In the genomic region with DNA sequence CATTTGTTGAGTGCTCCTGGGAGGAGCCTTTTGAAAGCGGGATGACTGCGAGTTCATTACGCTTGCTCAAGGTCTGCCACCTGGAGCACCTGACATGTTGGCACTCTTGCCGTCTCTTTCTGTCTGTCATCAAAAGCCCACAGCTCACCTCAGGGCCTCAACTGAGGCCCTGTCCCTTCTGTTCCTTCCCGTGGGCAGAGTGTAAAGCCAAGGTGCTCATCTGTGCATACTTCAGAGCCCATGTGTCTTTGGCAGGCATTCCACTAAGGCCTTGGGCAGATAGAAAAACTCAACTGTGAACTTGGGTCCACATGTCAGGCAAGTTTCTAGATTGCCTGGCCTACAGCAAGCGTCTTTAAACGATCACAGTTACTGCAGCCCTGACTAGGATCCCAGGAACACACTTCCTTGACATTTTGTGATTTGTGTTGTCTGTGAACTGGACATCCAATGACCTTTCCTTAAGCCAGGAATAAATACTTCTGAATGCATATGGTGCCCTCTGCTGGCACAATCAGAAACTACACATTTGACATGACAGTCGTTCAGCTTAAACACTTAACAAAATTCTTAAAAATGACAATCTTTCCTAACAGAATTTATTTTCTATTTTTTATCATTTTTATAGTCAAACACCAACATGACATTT, we compare ENCODE assay signal across 8 mouse cellular contexts.
DNase-seq lines count a peak whose midpoint lies in the region; ATAC-seq and TF ChIP-seq lines count a peak whose summit lies in the region.

No protein-coding gene starts in this region.

- no peak overlapping the region for H3K4me3 ChIP-seq in liver, postnatal 0 days (ENCODE audit: low read depth, low read length)
- no peak overlapping the region for H3K4me3 ChIP-seq in neural tube, embryonic 14.5 days (ENCODE audit: low read depth, low read length)

- H3K36me3 ChIP-seq in liver, postnatal 0 days (replicated peaks; ENCODE audit: insufficient read depth, low read length): no peaks in the 10 kb centered on the region
- no peaks in the 10 kb centered on the region; the same call in 1 of the 2 replicates for H3K36me3 ChIP-seq in neural tube, embryonic 14.5 days (ENCODE audit: control insufficient read depth, insufficient read depth, low read length)

- TF ChIP-seq EP300 in liver, postnatal 0 days (IDR thresholded peaks at IDR 0.05; ENCODE audit: low read depth): no peak

- TF ChIP-seq CTCF in liver, postnatal 0 days (IDR thresholded peaks at IDR 0.05; ENCODE audit: low read depth): peak; percentile 75

- no peak overlapping the region for H3K4me2 ChIP-seq in liver, postnatal 0 days (ENCODE audit: low read depth, low read length)
- no peak overlapping the region for H3K4me2 ChIP-seq in neural tube, embryonic 14.5 days (ENCODE audit: low read depth, low read length)

- H3K4me1 ChIP-seq in liver, postnatal 0 days (ENCODE audit: insufficient read depth): no peaks in the 10 kb centered on the region
- no peaks in the 10 kb centered on the region for H3K4me1 ChIP-seq in neural tube, embryonic 14.5 days (ENCODE audit: control insufficient read depth, insufficient read depth, low read length)

- H3K27ac ChIP-seq in liver, postnatal 0 days (ENCODE audit: low read depth): no peak overlapping the region
- H3K27ac ChIP-seq in neural tube, embryonic 14.5 days (ENCODE audit: low read depth, low read length): no peak overlapping the region

- 46% methylated on average over 8 of the region's 8 CpGs for WGBS in liver, postnatal 0 days (ENCODE audit: insufficient replicate concordance)
- 47% methylated on average over 8 of the region's 8 CpGs for whole genome bisulfite sequencing in neural tube, embryonic 14.5 days

- no peaks in the 10 kb centered on the region for H3K27me3 ChIP-seq in liver, postnatal 0 days (ENCODE audit: insufficient read depth, low read length)
- no peaks in the 10 kb centered on the region for H3K27me3 ChIP-seq in neural tube, embryonic 14.5 days (ENCODE audit: control insufficient read depth, insufficient read depth, low read length)

- H3K9me3 ChIP-seq in liver, postnatal 0 days (ENCODE audit: low read length): no peaks in the 10 kb centered on the region
- no peaks in the 10 kb centered on the region for H3K9me3 ChIP-seq in neural tube, embryonic 14.5 days (ENCODE audit: control insufficient read depth, low read length)

- ATAC-seq in common myeloid progenitor, adult 5-6 weeks (replicated peaks; ENCODE audit: low read depth, poor library complexity, severe bottlenecking): peak; percentile 73; the same call in 1 of the 2 replicates
- no peak for ATAC-seq in liver, postnatal 0 days
- ATAC-seq in neural tube, embryonic 14.5 days (ENCODE audit: low read depth): peak; percentile 71

- intact Hi-C loops in gastrocnemius, postnatal 36 days (cut with DNase I): loop anchor here (2.0 kb wide), 1 partner anchor 251 kb away; no protein-coding TSS in a partner anchor

- peak; percentile 4 for DNase-seq in CD4-positive helper T cell, adult 2 months (ENCODE audit: low read depth, low spot score)
- peak; percentile 70 to 95 for DNase-seq in adrenal gland, adult (ENCODE audit: inconsistent age in 2 of 2, low spot score in 1 of 2)
- peak; percentile 20 to 71 for DNase-seq in gastrocnemius, postnatal 36 days
- peak; percentile 67 to 91 for DNase-seq in kidney, postnatal 25 days
- peak; percentile 73 for DNase-seq in liver, postnatal 0 days
- DNase-seq in thymus, postnatal 4 days: peak; percentile 58

- H3K9ac ChIP-seq in liver, postnatal 0 days (replicated peaks): no peak overlapping the region
- H3K9ac ChIP-seq in neural tube, embryonic 14.5 days (replicated peaks; ENCODE audit: low read depth, low read length): no peak overlapping the region

Comparison
In these comparisons a context has a peak if more than half of its experiments do, and no peak if none do; other contexts are left out.
1. DNase-seq: peak in every context shown above with its lines; median percentile 82 in adrenal gland, adult; 79 in kidney, postnatal 25 days; 73 in liver, postnatal 0 days; 58 in thymus, postnatal 4 days; 46 in gastrocnemius, postnatal 36 days; 4 in CD4-positive helper T cell, adult 2 months.